Mouse (Mus musculus): ENCODE results near the gene Pwwp2b. TPM values are rescaled to one million over a fixed set of nuclear protein-coding genes. Genes with fewer than 3 reads are reported as not detected.

Gene Pwwp2b
- polyA plus RNA-seq, 1 experiment from 2014 or later: 4.9 TPM

GRCm38 (mm10) chr7:139310487-139310951, 62.2 kb downstream of the Pwwp2b start:
- WGBS: 47% methylated on average over 6 of the region's 6 CpGs
- H3K27ac ChIP-seq: peak overlapping the region; percentile 23; the same call in 1 of the 2 replicates
- 0 out of 2 replicates have a peak, but pooled peaks cover 17% of the 10 kb centered on the region for H3K27me3 ChIP-seq
- no peak overlapping the region for H3K4me3 ChIP-seq
- peak; percentile 67 for ATAC-seq (ENCODE audit: low FRiP score)
- H3K36me3 ChIP-seq: no peaks in the 10 kb centered on the region
- H3K9ac ChIP-seq: no peak overlapping the region
- no peaks in the 10 kb centered on the region for H3K9me3 ChIP-seq
- peaks cover 9% of the 10 kb centered on the region for H3K4me1 ChIP-seq (replicated peaks)
- H3K4me2 ChIP-seq: no peak overlapping the region

DNA sequence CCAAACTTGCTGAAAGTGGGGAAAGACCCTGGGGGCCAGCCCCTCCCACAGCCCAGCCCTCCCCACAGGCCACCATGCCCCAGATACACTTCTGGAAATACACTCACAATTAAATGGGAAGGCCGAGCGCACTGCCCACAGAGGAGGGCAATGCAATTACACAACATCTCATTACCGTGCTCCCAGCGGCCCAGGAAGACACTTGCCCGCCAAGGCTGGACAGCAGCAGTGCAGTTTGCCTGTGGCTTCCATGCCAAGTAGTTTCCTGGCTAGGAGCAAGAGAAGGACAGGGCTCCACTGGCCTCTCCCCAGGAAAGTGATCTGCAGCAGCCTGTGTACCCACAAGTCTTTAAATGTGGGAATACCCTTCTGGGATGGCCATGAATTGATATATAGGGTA, 64.4 kb downstream of the Pwwp2b start:
- WGBS: 65% methylated on average over 5 of the region's 5 CpGs
- H3K4me2 ChIP-seq: no peak overlapping the region
- H3K4me3 ChIP-seq: no peak overlapping the region
- H3K27ac ChIP-seq: no peak overlapping the region
- ATAC-seq (ENCODE audit: low FRiP score): no peak
- H3K4me1 ChIP-seq (replicated peaks): peaks cover 9% of the 10 kb centered on the region
- no peaks in the 10 kb centered on the region for H3K36me3 ChIP-seq
- H3K9ac ChIP-seq: no peak overlapping the region
- H3K9me3 ChIP-seq: no peaks in the 10 kb centered on the region
- 0 out of 2 replicates have a peak, but pooled peaks cover 11% of the 10 kb centered on the region for H3K27me3 ChIP-seq

GRCm38 (mm10) chr7:139313413-139313812, 65.1 kb downstream of the Pwwp2b start:
- no peak for ATAC-seq (ENCODE audit: low FRiP score)
- H3K4me1 ChIP-seq (replicated peaks): peaks cover 9% of the 10 kb centered on the region
- H3K4me3 ChIP-seq: no peak overlapping the region
- H3K36me3 ChIP-seq: no peaks in the 10 kb centered on the region
- 0 out of 2 replicates have a peak, but pooled peaks cover 11% of the 10 kb centered on the region for H3K27me3 ChIP-seq
- 86% methylated on average over 5 of the region's 5 CpGs for WGBS
- H3K27ac ChIP-seq: no peak overlapping the region
- no peaks in the 10 kb centered on the region for H3K9me3 ChIP-seq
- H3K9ac ChIP-seq: no peak overlapping the region
- no peak overlapping the region for H3K4me2 ChIP-seq

DNA sequence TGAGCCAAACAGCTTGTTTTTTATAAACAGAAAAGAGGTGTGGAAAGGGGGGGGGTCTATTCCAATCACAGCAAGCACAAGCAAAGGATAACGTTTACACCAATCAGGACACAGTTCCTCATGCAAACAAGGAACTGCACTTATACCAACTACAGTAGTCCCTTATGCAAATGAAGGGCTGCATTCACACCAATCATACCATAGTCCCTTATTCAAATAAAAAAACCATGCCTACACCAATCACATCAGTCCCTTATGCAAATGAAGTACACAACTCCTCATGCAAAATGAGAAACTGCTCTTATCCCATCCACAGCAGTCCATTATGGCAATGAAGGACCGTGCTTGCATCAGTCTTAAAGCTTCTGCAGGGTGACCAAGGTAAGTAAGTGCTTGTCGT, 66.4 kb downstream of the Pwwp2b start:
- no peak overlapping the region for H3K4me2 ChIP-seq
- WGBS: 91% methylated on average over 3 of the region's 3 CpGs
- H3K9ac ChIP-seq: no peak overlapping the region
- H3K9me3 ChIP-seq: no peaks in the 10 kb centered on the region
- H3K27me3 ChIP-seq: 0 out of 2 replicates have a peak, but pooled peaks cover 7% of the 10 kb centered on the region
- no peak for ATAC-seq (ENCODE audit: low FRiP score)
- peaks cover 16% of the 10 kb centered on the region for H3K4me1 ChIP-seq (replicated peaks)
- no peaks in the 10 kb centered on the region for H3K36me3 ChIP-seq
- no peak overlapping the region for H3K27ac ChIP-seq
- no peak overlapping the region for H3K4me3 ChIP-seq

GRCm38 (mm10) chr7:139319006-139319411, 70.7 kb downstream of the Pwwp2b start:
- Histone ChIP-seq H3K36me3 (no peaks in the 10 kb centered on the region), H3K4me3 (no peak overlapping the region), H3K9ac (no peak overlapping the region), H3K27ac (peak overlapping the region; percentile 55), H3K4me2 (no peak overlapping the region), H3K4me1 (replicated peaks) (peaks cover 12% of the 10 kb centered on the region), H3K27me3 (no peaks in the 10 kb centered on the region), H3K9me3 (no peaks in the 10 kb centered on the region)
- ATAC-seq (ENCODE audit: low FRiP score): peak; percentile 66; the same call in 1 of the 2 replicates
- 11% methylated on average over 1 of the region's 1 CpGs for WGBS

Other genes with a start within 250 kb of the Pwwp2b start
- gene Dpysl4, start 162.5 kb upstream of the Pwwp2b start, polyA plus RNA-seq (2015; fragmentation: Nextera tagmentation; extraction: Ambion mirVana): 265 and 280 TPM in 2 replicates
- 3.5 and 5.0 TPM in 2 replicates for gene Lrrc27, start 35.5 kb upstream of the Pwwp2b start, polyA plus RNA-seq (2015; fragmentation: Nextera tagmentation; extraction: Ambion mirVana)
- 1.1 TPM in 2 replicates for gene Stk32c, start 35.2 kb upstream of the Pwwp2b start, polyA plus RNA-seq (2015; fragmentation: Nextera tagmentation; extraction: Ambion mirVana)
- gene Inpp5a, start 140.6 kb downstream of the Pwwp2b start, polyA plus RNA-seq (2015; fragmentation: Nextera tagmentation; extraction: Ambion mirVana): 15.9 and 16.4 TPM in 2 replicates